Mouse (Mus musculus) spleen, postnatal 10 days (tissue): ENCODE data around the gene Nkd1.
A peak's percentile ranks its signal among the peaks of the same experiment; 100 is the strongest.

Source experiments
- DNase-seq, 2 experiments: peaks; one replicate each; pipeline ENCODE4 v3.0.0; 2021 to 2022; ENCODE audit warnings: low spot score in 2 of 2

Gene Nkd1

DNA sequence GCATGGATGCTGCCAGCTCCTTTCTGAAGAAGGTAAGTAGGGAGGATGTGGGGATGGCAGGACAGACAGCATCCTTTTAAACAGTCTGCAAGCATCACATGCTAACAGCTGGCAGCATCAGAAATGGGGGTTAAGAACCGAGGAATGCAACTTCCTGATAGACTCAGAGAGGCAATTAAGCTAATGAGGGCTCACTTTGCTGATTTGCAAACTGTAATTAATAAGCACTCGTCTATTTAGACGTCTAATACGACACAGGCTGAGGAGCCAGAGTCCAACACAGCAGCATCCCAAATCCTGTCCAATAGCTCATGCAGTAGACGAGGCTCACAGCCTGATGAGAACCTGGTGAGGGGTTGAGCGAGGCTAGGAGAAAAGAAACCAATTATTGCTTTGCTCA lies 89.1 kb downstream of the Nkd1 start:
- DNase-seq, result no peak

DNA sequence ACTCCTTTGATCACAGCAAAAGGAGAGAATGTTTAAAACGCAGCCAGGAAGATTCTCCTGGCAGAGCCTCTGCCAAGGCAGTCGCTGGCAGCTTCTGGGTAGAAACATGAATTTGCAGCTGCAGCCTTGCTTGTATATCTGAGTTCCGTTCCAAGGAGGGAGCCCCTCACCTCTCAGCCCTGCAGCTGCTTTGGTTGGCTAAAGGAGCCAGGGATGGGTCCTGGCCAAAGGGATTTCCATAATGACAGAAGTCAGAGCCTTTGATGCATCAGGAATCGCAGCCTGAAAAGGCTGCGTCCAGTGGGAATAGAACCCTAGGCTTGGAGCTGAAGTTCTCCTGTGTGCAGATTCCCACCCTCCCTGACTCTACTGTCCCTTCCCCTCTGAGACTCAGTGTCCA lies 93.8 kb downstream of the Nkd1 start:
- DNase-seq, result no peak

DNA sequence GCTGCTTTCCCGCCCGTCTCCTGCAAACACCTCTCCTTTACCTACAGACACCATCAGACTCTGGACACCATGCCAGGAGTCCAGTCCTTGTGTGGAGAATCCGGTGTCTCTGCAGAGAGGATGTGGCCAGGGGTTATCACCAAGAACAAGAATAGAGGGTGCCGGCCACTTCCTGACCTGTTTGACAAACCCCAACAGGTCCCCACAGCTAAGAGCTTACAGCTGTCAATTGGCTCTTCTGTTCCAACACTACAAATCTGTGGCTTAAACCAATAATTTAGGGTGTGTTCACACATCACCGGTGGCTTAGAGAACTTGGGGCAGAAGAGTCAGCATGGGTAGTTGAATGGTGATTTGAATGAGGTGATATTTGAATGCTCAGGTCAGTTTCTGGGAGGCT lies 97.5 kb downstream of the Nkd1 start:
- no peak for DNase-seq

DNA sequence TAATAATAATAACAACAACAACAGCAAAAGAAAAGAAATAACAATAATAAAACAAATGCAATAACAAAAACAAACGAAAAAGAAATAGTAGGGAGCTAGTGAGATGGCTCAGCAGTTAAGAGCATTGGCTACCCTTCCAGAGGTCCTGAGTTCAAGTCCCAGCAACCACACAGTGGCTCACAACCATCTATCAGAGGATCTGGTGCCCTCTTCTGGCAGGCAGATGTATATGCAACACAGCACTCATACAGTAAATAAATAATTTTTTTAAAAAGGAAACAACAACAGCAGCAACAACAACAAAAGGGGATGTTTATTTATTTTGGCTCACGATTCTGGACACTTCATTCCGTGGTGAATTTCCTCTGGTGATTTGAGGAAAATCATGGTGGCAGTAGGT lies 98.4 kb downstream of the Nkd1 start:
- DNase-seq, result peak in 1 of 2 experiments; percentile 51

DNA sequence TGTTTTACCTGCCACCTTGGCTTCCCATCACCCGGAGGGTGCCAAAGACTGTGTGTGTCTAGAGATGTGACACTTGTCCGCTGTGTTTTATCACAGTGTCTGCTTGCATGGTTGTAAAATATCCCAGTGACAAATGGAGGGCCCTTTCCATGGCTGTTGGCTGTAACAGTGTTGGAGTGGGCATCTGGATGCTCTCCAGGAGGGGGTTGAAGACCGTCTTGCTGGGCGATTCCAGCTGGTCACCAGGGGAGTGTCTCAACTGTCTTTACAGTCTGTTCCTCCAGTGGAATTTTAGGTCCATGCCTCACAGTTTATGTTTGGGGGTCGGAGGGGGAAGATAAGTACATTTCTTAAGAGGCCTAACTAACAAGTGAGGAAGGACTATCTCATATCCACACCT lies 99.8 kb downstream of the Nkd1 start:
- DNase-seq, result no peak

DNA sequence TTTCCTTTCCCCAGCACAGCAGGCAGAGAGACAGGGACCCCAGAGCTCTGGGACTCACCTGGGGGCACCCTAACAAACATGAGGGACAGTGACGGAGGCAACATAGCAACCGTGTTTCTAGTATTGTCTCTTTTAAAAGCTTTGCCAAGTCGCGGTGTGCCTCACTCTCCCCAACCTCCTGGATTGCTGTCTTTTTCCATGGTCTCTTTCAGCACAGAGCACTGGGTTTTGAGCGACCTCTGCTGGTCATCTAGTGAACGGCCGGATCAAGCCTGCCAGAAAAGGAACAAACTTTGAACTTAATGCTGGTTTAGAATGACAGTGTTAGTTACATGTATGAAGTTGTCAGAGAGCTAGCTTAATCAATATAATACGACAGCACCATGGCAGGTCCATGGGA lies 100.3 kb downstream of the Nkd1 start:
- peak; percentile 39 to 73 for DNase-seq

DNA sequence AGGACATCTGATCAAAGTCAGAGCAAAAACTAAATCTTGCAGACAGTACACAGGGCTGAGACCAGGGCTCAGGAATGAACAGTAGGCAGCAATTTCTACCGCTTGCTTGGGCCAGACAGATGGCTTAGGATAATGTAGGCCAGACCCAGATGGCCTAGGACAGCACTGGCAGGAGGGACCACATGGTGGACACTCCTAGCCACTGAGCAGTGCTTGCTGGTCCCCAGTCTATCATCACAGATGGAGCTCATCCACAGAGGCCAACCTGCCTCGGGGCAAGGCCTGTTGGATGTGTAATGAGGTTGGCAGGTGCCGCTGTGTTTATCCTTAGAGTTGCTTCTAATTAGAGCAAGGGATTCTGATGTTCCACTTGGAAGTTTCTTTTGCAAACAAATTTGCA lies 102.2 kb downstream of the Nkd1 start:
- DNase-seq, result no peak

DNA sequence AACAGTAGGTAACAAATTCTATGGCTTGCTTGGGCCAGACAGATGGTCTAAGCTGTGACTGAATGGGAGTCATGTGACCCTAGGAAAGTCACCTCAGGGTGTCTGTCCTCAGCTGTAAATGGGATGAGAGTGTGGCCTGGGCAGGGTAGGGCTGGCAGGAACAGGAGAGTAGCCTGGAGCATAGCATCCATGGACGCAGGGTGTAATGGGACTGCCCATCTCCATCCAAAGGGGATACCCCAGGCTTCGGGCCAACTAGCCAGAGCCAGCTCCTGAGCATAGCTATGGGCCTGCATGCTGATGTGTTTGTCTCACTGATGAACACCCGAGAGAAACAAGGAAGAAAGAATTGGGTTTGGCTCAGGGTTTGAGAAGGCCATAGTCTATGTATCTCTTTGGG lies 103.1 kb downstream of the Nkd1 start:
- no peak for DNase-seq

DNA sequence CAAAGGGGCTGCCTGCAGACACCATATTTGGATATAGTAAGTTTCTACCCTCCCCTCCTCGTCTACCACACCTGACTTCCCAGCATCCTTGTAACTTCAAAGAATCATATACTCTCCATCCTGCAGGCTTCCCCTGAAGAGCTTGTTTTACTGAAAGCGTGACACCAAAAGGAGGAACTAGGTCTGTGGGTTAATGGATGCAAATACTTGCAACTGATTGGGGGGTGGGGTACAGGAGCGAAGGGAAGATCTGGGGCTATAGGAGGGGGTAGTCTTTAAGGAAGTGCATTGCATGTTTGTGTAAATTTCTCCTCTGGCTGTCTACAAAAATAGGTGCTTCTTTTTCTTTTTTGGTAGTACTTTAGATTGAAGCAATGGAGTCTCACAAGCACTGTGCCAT lies 105.3 kb downstream of the Nkd1 start:
- no peak for DNase-seq

DNA sequence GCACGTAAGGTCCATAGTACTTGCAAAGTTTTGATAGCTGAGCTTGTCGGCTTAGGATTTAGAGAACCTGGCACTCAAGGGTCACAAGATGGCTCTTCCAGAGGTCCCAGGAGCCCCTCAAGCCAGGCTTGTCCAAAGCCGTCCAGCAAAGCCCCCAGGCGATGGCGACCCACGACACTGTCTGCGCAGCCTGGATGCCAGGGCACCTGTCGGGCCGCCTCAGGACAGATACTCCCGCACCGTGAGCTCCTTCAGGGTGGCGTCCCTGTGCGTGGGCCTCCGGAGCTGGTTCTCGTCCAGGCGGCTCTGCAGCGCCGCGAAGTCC lies 105.7 kb downstream of the Nkd1 start:
- no peak for DNase-seq

DNA sequence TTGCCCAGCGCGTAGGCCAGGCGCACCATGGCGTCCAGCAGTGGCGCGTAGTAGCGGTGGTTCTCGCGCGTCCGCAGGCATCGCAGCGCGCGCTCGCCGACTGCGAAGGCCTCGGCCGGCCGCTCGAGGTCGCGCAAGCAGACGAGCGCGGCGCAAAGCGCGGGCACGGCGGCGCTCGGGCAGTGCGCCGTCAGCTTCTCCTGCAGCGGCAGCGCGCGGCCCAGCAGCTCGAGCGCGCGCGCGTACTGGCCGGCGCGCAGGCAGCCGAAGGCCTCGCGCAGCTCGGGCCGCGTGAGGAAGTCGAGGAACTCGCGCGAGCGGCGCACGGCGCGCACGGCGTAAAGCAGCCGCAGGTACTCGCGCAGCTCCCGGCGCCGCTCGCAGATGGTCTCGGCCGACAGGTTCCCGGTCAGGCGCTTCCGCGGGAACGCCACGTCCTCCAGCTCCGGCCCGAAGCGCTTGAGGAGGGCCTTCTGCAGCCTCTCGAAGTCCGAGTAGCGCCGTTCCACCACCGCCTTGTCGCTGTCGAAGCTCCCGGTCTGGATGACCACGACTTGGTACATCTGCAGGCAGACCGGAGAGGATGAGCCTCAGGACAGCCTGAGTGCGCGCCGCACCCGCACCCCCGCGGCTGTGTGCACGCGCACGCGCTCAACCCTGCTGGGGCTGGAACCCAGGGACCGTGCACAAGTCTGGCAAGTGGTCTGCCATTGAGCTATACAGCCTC lies 106.3 kb downstream of the Nkd1 start:
- peak in 1 of 2 experiments; percentile 48 for DNase-seq

DNA sequence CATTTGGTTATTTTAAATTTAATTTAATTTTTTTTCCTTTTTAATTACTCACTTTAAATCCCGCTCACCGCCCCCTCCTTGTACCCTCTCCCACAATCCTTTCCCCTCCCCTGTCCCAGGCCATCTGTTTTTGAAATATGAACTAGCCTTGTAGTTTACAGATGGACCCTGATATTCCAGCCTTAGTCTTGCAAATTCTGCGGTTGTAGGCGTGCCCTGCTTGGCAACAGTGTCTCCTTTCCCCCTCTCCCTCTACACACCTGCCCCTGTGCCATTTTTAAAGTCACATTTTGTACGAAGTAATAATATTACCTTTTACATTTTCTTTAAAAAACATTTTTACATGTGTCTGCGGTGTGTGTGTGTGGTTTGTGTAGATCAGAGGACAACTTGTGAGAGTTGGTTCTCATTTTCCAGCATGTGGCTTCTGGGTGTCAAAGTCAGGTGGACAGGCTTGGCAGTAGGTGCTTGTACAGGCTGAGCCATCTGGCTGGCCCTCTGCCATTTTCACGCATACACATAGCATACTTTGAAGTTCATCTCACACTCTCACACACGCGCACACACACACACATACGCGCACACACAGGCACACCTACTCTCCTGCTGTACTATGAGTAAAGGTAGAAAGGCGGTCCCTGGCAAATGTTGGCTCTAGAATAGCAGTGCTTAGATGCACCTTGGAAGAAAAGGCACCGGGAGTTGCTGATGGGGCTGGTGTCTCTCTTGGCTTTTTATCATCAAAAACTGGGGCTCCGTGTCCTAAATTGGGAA lies 107.0 kb downstream of the Nkd1 start:
- DNase-seq, result no peak

DNA sequence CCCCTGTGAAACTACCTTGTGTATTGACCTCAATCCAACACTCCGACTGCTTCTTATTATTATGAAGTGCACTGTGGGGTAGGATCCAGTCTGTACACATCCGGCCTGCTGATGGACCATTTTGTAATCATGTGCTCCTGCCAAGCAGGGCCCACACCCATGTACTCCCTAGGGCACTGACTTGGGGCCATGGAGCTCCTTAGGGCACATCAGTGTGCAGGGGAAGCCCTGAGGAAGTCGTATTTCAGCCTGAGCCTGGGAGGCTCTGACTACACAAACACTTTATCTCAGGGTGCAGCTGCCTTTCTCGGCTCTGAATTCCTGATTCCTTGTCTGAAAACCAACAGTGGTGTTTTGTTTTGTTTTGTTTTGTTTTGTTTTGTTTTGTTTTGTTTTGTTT lies 109.1 kb downstream of the Nkd1 start:
- no peak for DNase-seq

DNA sequence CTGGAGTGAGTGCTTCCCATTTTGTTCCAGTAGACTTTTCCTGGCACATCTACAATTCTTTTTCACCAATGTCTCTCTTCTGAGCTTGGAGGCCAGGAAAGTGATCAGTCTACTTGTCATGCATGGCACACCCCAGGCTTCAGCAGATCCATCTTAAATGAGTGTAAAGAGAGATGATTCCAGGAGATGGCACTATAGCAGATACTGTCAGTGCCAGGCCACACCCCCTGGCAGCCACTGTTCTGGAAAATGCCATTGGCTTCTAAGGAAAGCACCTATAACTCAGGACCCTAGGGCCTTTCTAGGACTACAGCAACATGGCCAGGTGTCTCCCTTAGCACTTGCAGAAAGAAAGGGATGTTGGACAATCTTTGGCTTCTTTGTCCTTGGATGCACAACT lies 109.9 kb downstream of the Nkd1 start:
- DNase-seq, result no peak

DNA sequence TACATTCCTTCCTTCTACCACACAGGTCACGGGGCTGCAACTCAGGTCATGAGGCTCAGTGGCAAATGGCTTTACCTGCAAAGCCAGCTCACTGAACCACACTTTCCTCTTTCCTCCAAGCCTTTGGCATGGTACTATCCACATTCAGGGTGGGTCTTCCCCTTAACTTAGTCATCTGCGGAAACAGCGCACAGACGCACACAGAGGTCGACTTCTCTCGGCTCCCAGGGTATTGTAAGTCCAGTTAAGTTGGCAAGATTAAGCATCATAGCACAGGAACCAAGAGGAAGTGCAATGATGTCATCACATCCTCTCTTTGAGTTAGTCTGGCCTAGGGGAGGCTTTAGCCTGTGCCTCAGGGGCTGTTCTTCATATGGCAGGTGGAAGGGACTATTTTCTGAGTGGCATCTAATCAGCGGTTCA lies 112.2 kb downstream of the Nkd1 start:
- DNase-seq, result no peak

DNA sequence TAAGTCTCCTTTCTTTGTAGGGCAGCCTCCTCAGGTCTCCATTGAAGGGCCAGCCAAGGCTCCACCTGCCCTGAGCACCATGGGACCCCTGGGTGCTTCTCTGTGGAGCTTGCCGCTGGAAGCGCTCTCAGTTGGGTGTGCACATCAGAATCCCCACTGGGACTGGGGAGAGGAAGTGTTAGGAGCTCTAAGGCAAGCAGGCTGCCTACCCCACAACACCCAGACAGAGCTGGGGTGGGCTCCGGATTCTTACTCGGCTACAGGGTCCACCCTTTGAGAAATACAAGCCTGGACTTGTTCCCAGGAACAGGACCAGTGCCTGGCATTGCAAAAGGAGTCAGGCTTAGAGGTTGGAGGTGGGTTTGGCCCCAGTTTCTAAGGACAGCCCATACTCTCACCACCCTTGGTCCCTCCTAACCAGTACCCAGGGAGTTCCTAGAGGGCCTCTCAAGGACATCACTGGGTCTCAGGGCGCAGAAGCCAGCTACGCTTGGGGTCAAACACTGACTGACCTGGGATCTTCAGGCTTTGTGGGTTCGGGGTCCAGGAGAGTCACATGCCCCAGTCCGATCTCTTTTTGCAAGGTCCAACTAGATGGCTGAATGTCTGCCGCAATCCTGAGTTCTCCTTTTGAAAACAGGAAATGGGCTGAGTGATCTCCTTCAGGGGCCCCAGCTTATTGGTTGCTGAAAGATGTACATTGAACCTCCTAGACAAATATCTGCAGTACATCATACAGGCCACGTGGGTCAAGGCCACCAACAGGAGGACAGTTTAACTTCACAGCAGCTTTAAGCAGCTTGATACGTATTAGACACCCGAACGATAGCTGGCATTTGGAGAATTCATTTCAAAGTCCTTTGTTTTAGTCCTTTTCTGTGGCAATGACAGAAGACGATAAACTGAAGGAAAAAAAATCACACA lies 114.6 kb downstream of the Nkd1 start, which contains the start of gene Snx20:
TSS of gene Snx20 (minus strand) at position 655 of the 924 bp plus-strand sequence.
- peak; percentile 50 to 63 for DNase-seq

DNA sequence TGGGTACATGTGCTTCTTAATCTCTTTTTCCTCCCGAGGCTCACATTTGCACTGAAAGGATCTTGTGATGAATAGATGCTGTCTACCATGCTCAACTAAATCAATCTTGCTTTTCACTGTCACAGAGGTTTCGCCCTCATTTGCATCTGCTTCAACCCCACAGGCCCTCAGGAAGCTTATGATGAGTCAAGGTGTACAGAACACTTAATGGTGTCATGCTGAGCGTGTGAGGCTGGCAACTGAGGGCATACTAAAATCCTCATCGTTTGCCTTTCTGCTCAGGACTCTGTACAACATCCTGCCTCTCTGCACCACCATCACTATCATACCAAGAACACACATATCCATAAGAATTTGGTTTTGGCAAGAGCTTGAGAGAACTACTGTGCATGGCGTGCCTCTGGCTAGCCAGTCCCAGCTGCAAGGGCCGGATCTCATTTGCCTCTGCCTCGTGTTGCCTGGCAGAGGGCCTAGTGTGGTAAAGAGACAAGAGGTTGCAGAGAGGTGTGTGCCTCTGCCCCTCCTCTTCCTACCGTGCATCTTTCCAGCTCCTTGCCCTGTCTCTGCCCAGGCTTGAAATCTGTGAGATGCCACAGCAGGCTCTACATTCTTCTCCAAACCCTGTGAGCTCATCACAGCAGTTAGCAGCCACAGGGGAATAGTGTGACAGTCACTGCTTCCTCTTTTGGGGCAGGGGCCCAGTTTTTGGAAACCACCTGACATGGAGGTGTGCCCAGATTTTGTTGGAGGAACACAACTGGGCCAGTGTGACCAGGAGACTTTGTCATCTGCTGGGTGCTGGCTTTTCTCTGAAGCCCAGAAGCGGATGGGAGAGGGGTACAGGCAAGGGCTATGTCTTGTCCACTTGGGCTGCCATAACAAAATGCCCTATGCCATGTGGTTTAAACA lies 116.2 kb downstream of the Nkd1 start:
- DNase-seq, result peak in 1 of 2 experiments; percentile 67

DNA sequence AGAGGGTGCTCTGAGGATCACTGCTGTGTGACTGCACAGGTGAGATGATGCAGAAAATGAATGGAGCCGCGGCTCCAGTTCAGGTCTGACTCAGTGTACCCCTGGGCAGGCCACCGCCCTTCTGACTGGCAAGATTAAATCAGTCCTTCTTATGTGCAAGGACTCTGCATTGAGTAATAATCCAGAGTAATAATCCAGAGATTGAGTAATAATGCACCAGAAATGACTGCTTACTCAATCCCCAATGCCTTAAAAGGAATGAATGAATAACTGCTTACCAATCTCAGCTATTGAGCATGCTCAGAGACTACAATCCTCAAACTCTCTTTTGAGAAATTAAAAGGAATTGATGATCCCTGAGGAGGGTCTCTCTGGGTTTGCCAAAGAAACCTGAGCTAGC lies 117.8 kb downstream of the Nkd1 start:
- DNase-seq, result no peak

DNA sequence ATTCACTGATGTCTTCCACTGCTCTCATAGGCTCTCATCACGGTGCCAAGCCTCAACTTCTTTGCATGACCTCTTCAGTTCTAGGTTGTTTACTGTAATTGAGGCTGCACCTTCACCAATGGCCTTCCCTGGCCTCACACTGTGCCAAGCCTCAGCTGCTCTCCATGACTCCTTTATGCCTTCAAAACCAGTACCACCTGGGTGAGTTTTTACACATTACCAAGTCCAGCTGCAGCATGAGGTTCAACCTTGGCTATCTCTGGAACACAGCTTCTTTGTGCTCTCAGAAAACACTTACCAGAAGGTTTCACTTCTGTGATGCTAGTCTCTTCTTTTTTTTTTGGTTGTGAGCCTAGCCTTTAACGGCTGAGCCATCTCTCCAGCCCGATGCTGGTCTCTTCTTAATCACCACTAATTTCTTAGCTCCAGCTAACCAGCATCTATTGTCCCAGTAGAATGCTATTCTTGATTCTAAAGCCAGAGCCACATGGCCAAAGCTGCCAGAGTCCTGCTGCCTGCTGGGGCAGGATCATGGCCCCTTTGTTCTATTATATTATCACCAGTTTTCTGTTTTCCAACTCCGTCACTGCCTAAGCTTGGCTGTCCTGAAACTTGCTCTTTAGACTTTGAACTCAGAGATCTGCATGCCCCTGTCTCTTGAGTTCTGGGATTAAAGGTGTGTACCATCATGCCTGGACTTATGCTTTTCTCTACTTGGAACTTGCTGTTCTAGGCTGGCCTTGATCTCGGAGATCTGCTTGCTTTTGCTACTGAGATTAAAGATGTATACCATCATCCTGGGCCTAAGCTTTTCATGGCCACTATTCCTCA lies 121.8 kb downstream of the Nkd1 start:
- DNase-seq, result no peak
